In the genomic region with DNA sequence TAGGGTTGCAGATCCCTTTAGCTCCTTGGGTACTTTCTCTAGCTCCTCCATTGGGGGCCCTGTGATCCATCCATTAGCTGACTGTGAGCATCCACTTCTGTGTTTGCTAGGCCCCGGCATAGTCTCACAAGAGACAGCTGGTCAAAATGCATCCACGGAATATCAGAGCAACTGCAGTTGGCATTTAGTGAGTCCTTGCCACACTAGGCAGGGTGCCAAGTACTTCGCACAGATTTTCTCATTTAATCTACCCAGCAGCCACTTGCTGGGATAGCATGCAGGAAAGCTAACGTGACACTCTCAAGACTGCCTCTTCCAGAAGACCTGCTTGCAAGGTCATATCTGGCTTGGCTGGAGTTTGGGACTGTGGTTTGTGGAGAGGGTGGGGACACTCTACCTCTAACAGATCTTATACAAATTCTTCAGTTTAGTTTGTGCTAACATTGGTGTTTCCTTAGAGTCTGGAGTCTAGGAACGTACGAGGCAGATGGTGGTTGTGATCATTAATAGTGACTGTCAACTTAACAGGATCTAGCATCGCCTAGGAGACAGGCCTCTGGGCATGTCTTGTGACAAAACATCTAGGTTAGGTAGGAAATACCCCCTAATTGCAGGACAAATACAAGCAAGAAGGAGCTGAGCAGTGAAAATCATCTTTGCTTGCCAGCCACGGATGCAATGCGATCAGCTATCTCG, we compare ENCODE assay signal across 12 mouse cellular contexts.
DNase-seq lines count a peak whose midpoint lies in the region; ATAC-seq and TF ChIP-seq lines count a peak whose summit lies in the region.
"Had no signal": no experiment of that assay in that cellular context is flagged by ENCODE, and none has a peak within 500 bp of the region (broad histone marks: within the 10 kb centered on the region; RNA-seq: fewer than 3 reads in every experiment).

No protein-coding gene starts in this region.

- no peak for TF ChIP-seq CTCF in hindbrain, postnatal 0 days (IDR thresholded peaks at IDR 0.05; ENCODE audit: low read depth)

- WGBS in hindbrain, postnatal 0 days = 53% methylated on average over 10 of the region's 10 CpGs
- WGBS in hindbrain, embryonic 13.5 days = 74% methylated on average over 10 of the region's 10 CpGs

- no peak overlapping the region for H3K27ac ChIP-seq in hindbrain, postnatal 0 days
- H3K27ac ChIP-seq in hindbrain, embryonic 13.5 days = no peak overlapping the region
- H3K27ac ChIP-seq: embryonic facial prominence, embryonic 15.5 days; hindbrain, embryonic 12.5 days; kidney, postnatal 0 days; limb, embryonic 13.5 days had no signal

- no peaks in the 10 kb centered on the region for H3K9me3 ChIP-seq in hindbrain, postnatal 0 days (ENCODE audit: low read length)
- H3K9me3 ChIP-seq in hindbrain, embryonic 13.5 days = no peaks in the 10 kb centered on the region
- H3K9me3 ChIP-seq: embryonic facial prominence, embryonic 15.5 days; hindbrain, embryonic 12.5 days; limb, embryonic 13.5 days had no signal

- H3K27me3 ChIP-seq in hindbrain, postnatal 0 days (ENCODE audit: insufficient read depth, low read length) = no peaks in the 10 kb centered on the region
- no peaks in the 10 kb centered on the region for H3K27me3 ChIP-seq in hindbrain, embryonic 13.5 days
- H3K27me3 ChIP-seq: embryonic facial prominence, embryonic 15.5 days; hindbrain, embryonic 12.5 days; limb, embryonic 13.5 days had no signal

- DNase-seq in hindbrain, postnatal 0 days (ENCODE audit: low spot score) = peak; percentile 75
- DNase-seq in MN1 (ENCODE audit: low spot score) = peak; percentile 73
- peak; percentile 55 for DNase-seq in adrenal gland, postnatal 14 days
- peak; percentile 79 to 80 for DNase-seq in cerebellum, postnatal 14 days
- no peak for DNase-seq in ovary, adult 18-20 months (ENCODE audit: low spot score)
- DNase-seq in T-cell, adult 2 months (ENCODE audit: low spot score) = no peak
- no peak for DNase-seq in testis, postnatal 14 days (ENCODE audit: low spot score)

- H3K4me3 ChIP-seq in hindbrain, postnatal 0 days (ENCODE audit: low read length) = no peak overlapping the region
- H3K4me3 ChIP-seq in hindbrain, embryonic 13.5 days = no peak overlapping the region
- H3K4me3 ChIP-seq: embryonic facial prominence, embryonic 15.5 days; hindbrain, embryonic 12.5 days; limb, embryonic 13.5 days had no signal

- no peak overlapping the region for H3K9ac ChIP-seq in hindbrain, postnatal 0 days (replicated peaks; ENCODE audit: low read length)
- no peak overlapping the region for H3K9ac ChIP-seq in hindbrain, embryonic 13.5 days
- H3K9ac ChIP-seq: embryonic facial prominence, embryonic 15.5 days; hindbrain, embryonic 12.5 days; limb, embryonic 13.5 days had no signal

- H3K36me3 ChIP-seq in hindbrain, postnatal 0 days (ENCODE audit: insufficient read depth, low read length) = 0 out of 2 replicates have a peak, but pooled peaks cover 3% of the 10 kb centered on the region
- peaks cover 15% of the 10 kb centered on the region; the same call in 1 of the 2 replicates for H3K36me3 ChIP-seq in hindbrain, embryonic 13.5 days

- no peaks in the 10 kb centered on the region for H3K4me1 ChIP-seq in hindbrain, postnatal 0 days (ENCODE audit: insufficient read depth, low read length)
- H3K4me1 ChIP-seq in hindbrain, embryonic 13.5 days (replicated peaks) = 0 out of 2 replicates have a peak, but pooled peaks cover 5% of the 10 kb centered on the region
- H3K4me1 ChIP-seq: limb, embryonic 13.5 days had no signal

- no peak for ATAC-seq in hindbrain, postnatal 0 days
- ATAC-seq in hindbrain, embryonic 13.5 days (ENCODE audit: low FRiP score) = no peak

- no peak overlapping the region for H3K4me2 ChIP-seq in hindbrain, postnatal 0 days (ENCODE audit: low read depth, low read length)
- no peak overlapping the region for H3K4me2 ChIP-seq in hindbrain, embryonic 13.5 days
- H3K4me2 ChIP-seq: embryonic facial prominence, embryonic 15.5 days; hindbrain, embryonic 12.5 days; limb, embryonic 13.5 days had no signal

Comparison
In these comparisons a context has a peak if more than half of its experiments do, and no peak if none do; other contexts are left out.
1. DNase-seq: peak in hindbrain, postnatal 0 days (single experiment), MN1 (single experiment), adrenal gland, postnatal 14 days (single experiment) and cerebellum, postnatal 14 days (2 of 2); none in ovary, adult 18-20 months (single experiment), T-cell, adult 2 months (single experiment) and testis, postnatal 14 days (single experiment).